Mouse (Mus musculus): ENCODE data around the gene Pkp4. TPM values are rescaled to one million over a fixed set of nuclear protein-coding genes. Genes with fewer than 3 reads are reported as not detected.

The Pkp4 gene
- polyA plus RNA-seq, 1 experiment from 2014 or later: 20.2 TPM

- H3K27me3 ChIP-seq (ENCODE audit: control insufficient read depth, insufficient read depth, low read length): no peaks in the 10 kb centered on the region
- no peaks in the 10 kb centered on the region for H3K9me3 ChIP-seq (ENCODE audit: control insufficient read depth, low read length)
- DNase-seq (ENCODE audit: low spot score, missing footprints) (no peak), ATAC-seq (ENCODE audit: low FRiP score) (no peak)
- H3K4me1 ChIP-seq (ENCODE audit: control insufficient read depth, insufficient read depth, low read length): no peaks in the 10 kb centered on the region
- no peak overlapping the region for H3K4me3 ChIP-seq (ENCODE audit: low read depth, low read length)
- H3K27ac ChIP-seq (ENCODE audit: low read depth, low read length): no peak overlapping the region
- no peak overlapping the region for H3K4me2 ChIP-seq
- 93% methylated on average over 4 of the region's 4 CpGs for WGBS
- H3K36me3 ChIP-seq (ENCODE audit: control insufficient read depth, insufficient read depth, low read length): no peaks in the 10 kb centered on the region
- H3K9ac ChIP-seq (ENCODE audit: low read length): no peak overlapping the region
These were observed 65.7 kb downstream of the Pkp4 start for GRCm38 (mm10) chr2:59226383-59226782.

GRCm38 (mm10) chr2:59227011-59227410 lies 66.4 kb downstream of the Pkp4 start:
- Histone ChIP-seq H3K4me3 (ENCODE audit: low read depth, low read length) (no peak overlapping the region), H3K4me2 (no peak overlapping the region), H3K27ac (ENCODE audit: low read depth, low read length) (no peak overlapping the region), H3K4me1 (ENCODE audit: control insufficient read depth, insufficient read depth, low read length) (no peaks in the 10 kb centered on the region), H3K9ac (ENCODE audit: low read length) (no peak overlapping the region), H3K27me3 (ENCODE audit: control insufficient read depth, insufficient read depth, low read length) (no peaks in the 10 kb centered on the region), H3K9me3 (ENCODE audit: control insufficient read depth, low read length) (no peaks in the 10 kb centered on the region), H3K36me3 (ENCODE audit: control insufficient read depth, insufficient read depth, low read length) (no peaks in the 10 kb centered on the region)
- 91% methylated on average over 3 of the region's 3 CpGs for WGBS
- ATAC-seq (ENCODE audit: low FRiP score) (no peak), DNase-seq (ENCODE audit: low spot score, missing footprints) (peak; percentile 19)

- Histone ChIP-seq H3K4me2 (no peak overlapping the region), H3K9me3 (ENCODE audit: control insufficient read depth, low read length) (no peaks in the 10 kb centered on the region), H3K4me3 (ENCODE audit: low read depth, low read length) (no peak overlapping the region), H3K27me3 (ENCODE audit: control insufficient read depth, insufficient read depth, low read length) (no peaks in the 10 kb centered on the region), H3K27ac (ENCODE audit: low read depth, low read length) (no peak overlapping the region), H3K9ac (ENCODE audit: low read length) (no peak overlapping the region), H3K4me1 (ENCODE audit: control insufficient read depth, insufficient read depth, low read length) (no peaks in the 10 kb centered on the region), H3K36me3 (ENCODE audit: control insufficient read depth, insufficient read depth, low read length) (no peaks in the 10 kb centered on the region)
- 86% methylated on average over 8 of the region's 8 CpGs for WGBS
- ATAC-seq (ENCODE audit: low FRiP score) (no peak), DNase-seq (ENCODE audit: low spot score, missing footprints) (peak; percentile 26)
These were observed 67.0 kb downstream of the Pkp4 start for GRCm38 (mm10) chr2:59227508-59228263.

GRCm38 (mm10) chr2:59229250-59229895 lies 68.7 kb downstream of the Pkp4 start:
- ATAC-seq (ENCODE audit: low FRiP score) (no peak), DNase-seq (ENCODE audit: low spot score, missing footprints) (peak; percentile 53)
- Histone ChIP-seq H3K36me3 (ENCODE audit: control insufficient read depth, insufficient read depth, low read length) (no peaks in the 10 kb centered on the region), H3K4me1 (ENCODE audit: control insufficient read depth, insufficient read depth, low read length) (no peaks in the 10 kb centered on the region), H3K9ac (ENCODE audit: low read length) (no peak overlapping the region), H3K9me3 (ENCODE audit: control insufficient read depth, low read length) (no peaks in the 10 kb centered on the region), H3K4me3 (ENCODE audit: low read depth, low read length) (no peak overlapping the region), H3K27ac (ENCODE audit: low read depth, low read length) (no peak overlapping the region), H3K4me2 (no peak overlapping the region), H3K27me3 (ENCODE audit: control insufficient read depth, insufficient read depth, low read length) (no peaks in the 10 kb centered on the region)
- WGBS: 87% methylated on average over 11 of the region's 11 CpGs

- Histone ChIP-seq H3K27ac (ENCODE audit: low read depth, low read length) (no peak overlapping the region), H3K9ac (ENCODE audit: low read length) (no peak overlapping the region), H3K4me2 (no peak overlapping the region), H3K4me3 (ENCODE audit: low read depth, low read length) (no peak overlapping the region), H3K4me1 (ENCODE audit: control insufficient read depth, insufficient read depth, low read length) (no peaks in the 10 kb centered on the region), H3K9me3 (ENCODE audit: control insufficient read depth, low read length) (no peaks in the 10 kb centered on the region), H3K36me3 (ENCODE audit: control insufficient read depth, insufficient read depth, low read length) (no peaks in the 10 kb centered on the region), H3K27me3 (ENCODE audit: control insufficient read depth, insufficient read depth, low read length) (no peaks in the 10 kb centered on the region)
- 49% methylated on average over 9 of the region's 9 CpGs for whole genome bisulfite sequencing
- DNase-seq (ENCODE audit: low spot score, missing footprints) (peak; percentile 82), ATAC-seq (ENCODE audit: low FRiP score) (no peak; the same call in 1 of the 2 replicates)
These were observed 70.0 kb downstream of the Pkp4 start for GRCm38 (mm10) chr2:59230656-59231055.

GRCm38 (mm10) chr2:59231514-59231913 lies 70.9 kb downstream of the Pkp4 start:
- no peaks in the 10 kb centered on the region for H3K27me3 ChIP-seq (ENCODE audit: control insufficient read depth, insufficient read depth, low read length)
- WGBS: 93% methylated on average over 5 of the region's 5 CpGs
- no peak overlapping the region for H3K9ac ChIP-seq (ENCODE audit: low read length)
- no peak overlapping the region for H3K4me2 ChIP-seq
- no peak overlapping the region for H3K4me3 ChIP-seq (ENCODE audit: low read depth, low read length)
- no peaks in the 10 kb centered on the region for H3K9me3 ChIP-seq (ENCODE audit: control insufficient read depth, low read length)
- H3K36me3 ChIP-seq (ENCODE audit: control insufficient read depth, insufficient read depth, low read length): no peaks in the 10 kb centered on the region
- ATAC-seq (ENCODE audit: low FRiP score) (no peak), DNase-seq (ENCODE audit: low spot score, missing footprints) (peak; percentile 70)
- no peaks in the 10 kb centered on the region for H3K4me1 ChIP-seq (ENCODE audit: control insufficient read depth, insufficient read depth, low read length)
- no peak overlapping the region for H3K27ac ChIP-seq (ENCODE audit: low read depth, low read length)

- Histone ChIP-seq H3K4me2 (no peak overlapping the region), H3K4me1 (ENCODE audit: control insufficient read depth, insufficient read depth, low read length) (no peaks in the 10 kb centered on the region), H3K9me3 (ENCODE audit: control insufficient read depth, low read length) (no peaks in the 10 kb centered on the region), H3K9ac (ENCODE audit: low read length) (no peak overlapping the region), H3K27me3 (ENCODE audit: control insufficient read depth, insufficient read depth, low read length) (no peaks in the 10 kb centered on the region), H3K4me3 (ENCODE audit: low read depth, low read length) (no peak overlapping the region), H3K36me3 (ENCODE audit: control insufficient read depth, insufficient read depth, low read length) (no peaks in the 10 kb centered on the region), H3K27ac (ENCODE audit: low read depth, low read length) (no peak overlapping the region)
- 94% methylated on average over 13 of the region's 13 CpGs for WGBS
- DNase-seq (ENCODE audit: low spot score, missing footprints) (peak; percentile 41), ATAC-seq (ENCODE audit: low FRiP score) (no peak)
These were observed 72.8 kb downstream of the Pkp4 start for GRCm38 (mm10) chr2:59233294-59233923.

GRCm38 (mm10) chr2:59233936-59234335 lies 73.3 kb downstream of the Pkp4 start:
- WGBS: 97% methylated on average over 5 of the region's 5 CpGs
- H3K27ac ChIP-seq (ENCODE audit: low read depth, low read length): no peak overlapping the region
- H3K4me1 ChIP-seq (ENCODE audit: control insufficient read depth, insufficient read depth, low read length): no peaks in the 10 kb centered on the region
- no peak overlapping the region for H3K4me2 ChIP-seq
- H3K36me3 ChIP-seq (ENCODE audit: control insufficient read depth, insufficient read depth, low read length): no peaks in the 10 kb centered on the region
- H3K4me3 ChIP-seq (ENCODE audit: low read depth, low read length): no peak overlapping the region
- DNase-seq (ENCODE audit: low spot score, missing footprints) (peak; percentile 75), ATAC-seq (ENCODE audit: low FRiP score) (no peak)
- H3K9me3 ChIP-seq (ENCODE audit: control insufficient read depth, low read length): no peaks in the 10 kb centered on the region
- no peaks in the 10 kb centered on the region for H3K27me3 ChIP-seq (ENCODE audit: control insufficient read depth, insufficient read depth, low read length)
- H3K9ac ChIP-seq (ENCODE audit: low read length): no peak overlapping the region

GRCm38 (mm10) chr2:59234537-59234936 lies 73.9 kb downstream of the Pkp4 start:
- Histone ChIP-seq H3K9ac (ENCODE audit: low read length) (no peak overlapping the region), H3K9me3 (ENCODE audit: control insufficient read depth, low read length) (no peaks in the 10 kb centered on the region), H3K36me3 (ENCODE audit: control insufficient read depth, insufficient read depth, low read length) (no peaks in the 10 kb centered on the region), H3K4me1 (ENCODE audit: control insufficient read depth, insufficient read depth, low read length) (no peaks in the 10 kb centered on the region), H3K27ac (ENCODE audit: low read depth, low read length) (no peak overlapping the region), H3K4me3 (ENCODE audit: low read depth, low read length) (no peak overlapping the region), H3K27me3 (ENCODE audit: control insufficient read depth, insufficient read depth, low read length) (no peaks in the 10 kb centered on the region), H3K4me2 (no peak overlapping the region)
- DNase-seq (ENCODE audit: low spot score, missing footprints) (peak; percentile 26), ATAC-seq (ENCODE audit: low FRiP score) (no peak)
- WGBS: 94% methylated on average over 5 of the region's 5 CpGs
